Mouse (Mus musculus): ENCODE measurements around the gene Hist1h3i. TPM values are rescaled to one million over a fixed set of nuclear protein-coding genes. Genes with fewer than 3 reads are reported as not detected.
"Not testable (repeated sequence)": the region's sequence is repeated elsewhere in the genome, so short reads cannot be mapped to it uniquely, and the experiment has no call there.

Gene Hist1h3i
- polyA plus RNA-seq, 1 experiment from 2014 or later: 141 TPM

- Histone ChIP-seq H3K9ac (ENCODE audit: low read depth, low read length) (peak overlapping the region; percentile 63), H3K4me1 (ENCODE audit: control insufficient read depth, insufficient read depth, low read length) (peaks cover 39% of the 10 kb centered on the region), H3K4me2 (ENCODE audit: low read depth, low read length) (peak overlapping the region; percentile 56), H3K27ac (replicated peaks; ENCODE audit: low read depth, low read length) (peak overlapping the region; percentile 90), H3K4me3 (ENCODE audit: low read depth, low read length) (peak overlapping the region; percentile 36), H3K36me3 (ENCODE audit: control insufficient read depth, insufficient read depth, low read length) (no peaks in the 10 kb centered on the region), H3K27me3 (replicated peaks; ENCODE audit: control insufficient read depth, insufficient read depth, low read length) (no peaks in the 10 kb centered on the region), H3K9me3 (ENCODE audit: control insufficient read depth, low read length) (no peaks in the 10 kb centered on the region)
- 4% methylated on average over 8 of the region's 8 CpGs for WGBS
- peak; percentile 64 for DNase-seq (ENCODE audit: low spot score)
- ATAC-seq (ENCODE audit: low read depth): no peak
These were observed 3.2 kb upstream of the Hist1h3i start for GRCm38 (mm10) chr13:21786189-21786898.

GRCm38 (mm10) chr13:21784311-21784710, 1.1 kb upstream of the Hist1h3i start:
- H3K4me3 ChIP-seq (ENCODE audit: low read depth, low read length): peak overlapping the region; percentile 44
- H3K4me1 ChIP-seq (ENCODE audit: control insufficient read depth, insufficient read depth, low read length): peaks cover 38% of the 10 kb centered on the region
- peak overlapping the region; percentile 54 for H3K9ac ChIP-seq (ENCODE audit: low read depth, low read length)
- H3K4me2 ChIP-seq (ENCODE audit: low read depth, low read length): peak overlapping the region; percentile 60
- H3K9me3 ChIP-seq (ENCODE audit: control insufficient read depth, low read length): no peaks in the 10 kb centered on the region
- no peaks in the 10 kb centered on the region for H3K36me3 ChIP-seq (ENCODE audit: control insufficient read depth, insufficient read depth, low read length)
- WGBS: 36% methylated on average over 6 of the region's 6 CpGs
- no peaks in the 10 kb centered on the region for H3K27me3 ChIP-seq (replicated peaks; ENCODE audit: control insufficient read depth, insufficient read depth, low read length)
- DNase-seq (ENCODE audit: low spot score) (no peak), ATAC-seq (ENCODE audit: low read depth) (no peak)
- peak overlapping the region; percentile 89 for H3K27ac ChIP-seq (replicated peaks; ENCODE audit: low read depth, low read length)

- WGBS: 0% methylated on average over 9 of the region's 9 CpGs
- peaks cover 34% of the 10 kb centered on the region for H3K4me1 ChIP-seq (ENCODE audit: control insufficient read depth, insufficient read depth, low read length)
- H3K27ac ChIP-seq (replicated peaks; ENCODE audit: low read depth, low read length): peak overlapping the region; percentile 89
- H3K36me3 ChIP-seq (ENCODE audit: control insufficient read depth, insufficient read depth, low read length): no peaks in the 10 kb centered on the region
- peak overlapping the region; percentile 60 for H3K4me2 ChIP-seq (ENCODE audit: low read depth, low read length)
- DNase-seq (ENCODE audit: low spot score) (peak; percentile 81), ATAC-seq (ENCODE audit: low read depth) (no peak)
- H3K27me3 ChIP-seq (replicated peaks; ENCODE audit: control insufficient read depth, insufficient read depth, low read length): no peaks in the 10 kb centered on the region
- peak overlapping the region; percentile 44 for H3K4me3 ChIP-seq (ENCODE audit: low read depth, low read length)
- no peaks in the 10 kb centered on the region for H3K9me3 ChIP-seq (ENCODE audit: control insufficient read depth, low read length)
- peak overlapping the region; percentile 54 for H3K9ac ChIP-seq (ENCODE audit: low read depth, low read length)
These were observed 578 bp upstream of the Hist1h3i start for GRCm38 (mm10) chr13:21783734-21784161.

GRCm38 (mm10) chr13:21782361-21783254, 562 bp downstream of the Hist1h3i start:
- Histone ChIP-seq H3K4me3 (ENCODE audit: low read depth, low read length) (peak overlapping the region; percentile 44), H3K4me1 (ENCODE audit: control insufficient read depth, insufficient read depth, low read length) (peaks cover 34% of the 10 kb centered on the region), H3K4me2 (ENCODE audit: low read depth, low read length) (peak overlapping the region; percentile 60), H3K27ac (replicated peaks; ENCODE audit: low read depth, low read length) (peak overlapping the region; percentile 90), H3K9ac (ENCODE audit: low read depth, low read length) (peak overlapping the region; percentile 71)
- H3K36me3 ChIP-seq (ENCODE audit: control insufficient read depth, insufficient read depth, low read length); ATAC-seq (ENCODE audit: low read depth); H3K9me3 ChIP-seq (ENCODE audit: control insufficient read depth, low read length); H3K27me3 ChIP-seq (replicated peaks; ENCODE audit: control insufficient read depth, insufficient read depth, low read length): not testable (repeated sequence)
- WGBS: under 1% methylated on average over 10 of the region's 35 CpGs
- peak; percentile 85 for DNase-seq (ENCODE audit: low spot score)

GRCm38 (mm10) chr13:21781639-21782038, 1.5 kb downstream of the Hist1h3i start:
- H3K4me2 ChIP-seq (ENCODE audit: low read depth, low read length): peak overlapping the region; percentile 7; the same call in 1 of the 2 replicates

GRCm38 (mm10) chr13:21781021-21781555, 2.1 kb downstream of the Hist1h3i start:
- no peaks in the 10 kb centered on the region for H3K9me3 ChIP-seq (ENCODE audit: control insufficient read depth, low read length)
- DNase-seq (ENCODE audit: low spot score): no peak
- H3K4me3 ChIP-seq (ENCODE audit: low read depth, low read length): peak overlapping the region; percentile 58
- H3K4me2 ChIP-seq (ENCODE audit: low read depth, low read length): peak overlapping the region; percentile 91
- H3K27ac ChIP-seq (replicated peaks; ENCODE audit: low read depth, low read length): peak overlapping the region; percentile 97
- H3K4me1 ChIP-seq (ENCODE audit: control insufficient read depth, insufficient read depth, low read length): peaks cover 31% of the 10 kb centered on the region
- peak overlapping the region; percentile 87 for H3K9ac ChIP-seq (ENCODE audit: low read depth, low read length)
- H3K36me3 ChIP-seq (ENCODE audit: control insufficient read depth, insufficient read depth, low read length): no peaks in the 10 kb centered on the region
- WGBS: 41% methylated on average over 6 of the region's 6 CpGs
- ATAC-seq (ENCODE audit: low read depth): no peak
- no peaks in the 10 kb centered on the region for H3K27me3 ChIP-seq (replicated peaks; ENCODE audit: control insufficient read depth, insufficient read depth, low read length)

More at GRCm38 (mm10) chr13:21781639-21782038, 1.5 kb downstream of the Hist1h3i start:
- DNase-seq (ENCODE audit: low spot score): no peak
- ATAC-seq (ENCODE audit: low read depth): no peak
- peak overlapping the region; percentile 97; the same call in 1 of the 2 replicates for H3K27ac ChIP-seq (replicated peaks; ENCODE audit: low read depth, low read length)
- H3K27me3 ChIP-seq (replicated peaks; ENCODE audit: control insufficient read depth, insufficient read depth, low read length): no peaks in the 10 kb centered on the region
- peaks cover 34% of the 10 kb centered on the region for H3K4me1 ChIP-seq (ENCODE audit: control insufficient read depth, insufficient read depth, low read length)
- no peaks in the 10 kb centered on the region for H3K9me3 ChIP-seq (ENCODE audit: control insufficient read depth, low read length)
- H3K36me3 ChIP-seq (ENCODE audit: control insufficient read depth, insufficient read depth, low read length): no peaks in the 10 kb centered on the region
- no peak overlapping the region for H3K4me3 ChIP-seq (ENCODE audit: low read depth, low read length)
- no peak overlapping the region for H3K9ac ChIP-seq (ENCODE audit: low read depth, low read length)
- WGBS: 87% methylated on average over 1 of the region's 1 CpGs

- peak; percentile 92 for DNase-seq (ENCODE audit: low spot score)
- Histone ChIP-seq H3K9ac (ENCODE audit: low read depth, low read length) (peak within 1 kb of the TSS; percentile 87), H3K4me1 (ENCODE audit: control insufficient read depth, insufficient read depth, low read length) (peaks cover 27% of the 10 kb centered on the region), H3K27ac (replicated peaks; ENCODE audit: low read depth, low read length) (peak within 1 kb of the TSS; percentile 97), H3K36me3 (ENCODE audit: control insufficient read depth, insufficient read depth, low read length) (no peaks in the 10 kb centered on the region), H3K4me3 (ENCODE audit: low read depth, low read length) (peak within 1 kb of the TSS; percentile 58), H3K9me3 (ENCODE audit: control insufficient read depth, low read length) (no peaks in the 10 kb centered on the region), H3K27me3 (replicated peaks; ENCODE audit: control insufficient read depth, insufficient read depth, low read length) (no peaks in the 10 kb centered on the region), H3K4me2 (ENCODE audit: low read depth, low read length) (peak within 1 kb of the TSS; percentile 91)
- peak; percentile 48 for ATAC-seq (ENCODE audit: low read depth)
- under 1% methylated on average over 44 of the region's 44 CpGs for WGBS
These were observed 3.1 kb downstream of the Hist1h3i start, which contains the start of gene Hist1h1b for GRCm38 (mm10) chr13:21779767-21780731. TSS of gene Hist1h1b (minus strand) at chr13:21780625.
